Mouse (Mus musculus) E14TG2a.4 (cell line): ENCODE measurements around the gene Lhfpl3.

Source experiments
- CTCF ChIP-seq: conservative IDR thresholded peaks from 2 replicates; pipeline ENCODE4 v1.5.1; 2014; ENCODE audit warnings: low read length
- NANOG ChIP-seq: IDR thresholded peaks from 2 replicates; pipeline ENCODE4 v1.6.1; 2014; ENCODE audit warnings: borderline replicate concordance, low read length, mixed read lengths
- POU5F1 ChIP-seq: IDR thresholded peaks from 2 replicates; pipeline ENCODE4 v1.6.1; 2014; ENCODE audit warnings: low read length, borderline replicate concordance

- TF ChIP-seq CTCF (no peak), POU5F1 (no peak), NANOG (no peak)
Measured at GRCm38 (mm10) chr5:22917197-22917596, 171.3 kb downstream of the Lhfpl3 start.
